Mouse (Mus musculus) right cerebral cortex, postnatal 14 days (tissue): ENCODE measurements at regions not wholly inside any gene's neighbourhood (a gene's known extent, or its start where the extent isn't known, plus 50 kb on each side); places are given as distances from the start of the nearest gene placed in this dataset.

Experiments
- DNase-seq: peaks from one replicate; pipeline ENCODE4 v3.0.0; 2022

DNA sequence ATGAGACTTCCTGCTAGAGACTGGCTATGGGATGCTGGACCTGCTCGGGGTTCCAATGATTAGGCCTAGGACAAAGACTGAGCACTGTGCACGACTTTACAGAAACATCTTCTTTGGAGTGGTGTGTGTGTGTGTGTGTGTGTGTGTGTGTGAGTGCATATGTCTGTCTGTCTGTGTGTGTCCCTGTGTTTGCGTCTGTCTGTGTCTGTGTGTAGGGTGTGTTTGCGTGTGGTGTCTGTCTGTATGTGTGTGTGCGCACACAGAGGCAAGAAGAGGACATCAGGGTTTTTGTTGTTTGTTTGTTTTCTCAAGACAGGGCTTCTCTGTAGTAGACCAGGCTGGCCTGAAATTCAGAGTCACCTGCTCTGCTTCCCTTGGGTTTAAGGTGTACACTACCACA, 51.9 kb upstream of the Slco4a1 start:
- DNase-seq = no peak

DNA sequence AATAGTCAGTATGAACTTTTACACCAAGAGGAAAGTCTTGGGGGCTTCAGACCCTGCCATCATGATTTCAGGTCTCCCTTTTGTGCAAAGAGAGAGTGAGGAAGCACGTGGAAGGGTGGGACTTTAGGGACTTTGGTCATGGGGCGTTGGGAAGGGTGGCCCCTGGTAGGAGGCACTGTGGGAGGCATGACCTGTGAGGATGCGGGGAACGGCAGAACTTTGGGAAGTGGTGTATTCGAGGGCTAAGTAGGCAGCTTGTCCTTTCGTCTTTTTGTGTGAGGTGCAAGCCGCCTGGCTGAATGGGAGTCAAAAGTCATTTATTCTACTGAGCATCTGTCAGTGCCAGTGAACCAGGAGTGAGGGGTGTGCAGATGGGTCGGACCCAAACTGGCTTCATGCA, 52.4 kb upstream of the Slco4a1 start:
- no peak for DNase-seq

DNA sequence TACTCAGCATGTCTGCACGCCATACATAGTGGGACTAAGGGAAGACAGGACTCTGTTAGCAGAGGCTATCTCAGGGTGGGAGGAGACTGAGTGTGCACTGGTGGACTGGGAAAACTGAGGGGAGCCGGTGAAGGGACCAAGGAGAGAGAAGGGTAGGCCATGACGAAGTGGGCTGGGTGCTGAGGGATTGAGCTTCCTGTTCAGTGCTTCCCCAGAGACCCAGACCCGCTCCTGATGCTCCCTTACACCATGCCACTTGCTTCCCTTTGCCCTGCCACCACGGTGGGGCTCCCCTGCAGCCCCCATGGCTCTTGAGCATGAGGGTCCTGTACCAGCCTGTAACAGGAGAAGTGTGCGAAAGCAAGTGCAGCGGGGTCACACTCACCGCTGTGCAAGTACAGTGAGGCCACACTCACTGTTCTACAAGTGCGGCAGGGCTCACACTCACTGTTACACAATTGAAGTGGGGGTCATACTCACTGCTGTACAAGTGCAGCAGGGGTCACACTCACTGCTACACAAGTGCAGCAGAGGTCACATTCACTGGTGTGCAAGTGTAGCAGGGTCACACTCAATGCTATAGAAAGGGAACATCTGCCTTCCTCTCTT, 53.1 kb upstream of the Slco4a1 start:
- DNase-seq = no peak

DNA sequence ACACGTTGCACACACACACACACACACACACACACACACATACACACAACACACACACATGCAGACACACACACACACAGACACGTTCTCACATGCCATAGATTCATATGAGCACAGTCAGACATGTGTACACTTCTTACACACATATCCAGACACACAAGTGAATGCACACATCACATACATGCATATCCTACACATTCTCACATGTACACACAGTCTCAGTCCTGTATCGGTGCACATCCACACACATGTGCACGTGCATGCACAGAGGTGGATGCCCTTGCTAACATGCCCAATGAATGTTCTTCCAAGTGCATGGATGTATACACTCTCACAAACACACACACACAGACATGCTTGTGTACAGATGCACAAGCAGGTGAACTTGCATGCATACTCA, 53.6 kb upstream of the Slco4a1 start:
- no peak for DNase-seq

DNA sequence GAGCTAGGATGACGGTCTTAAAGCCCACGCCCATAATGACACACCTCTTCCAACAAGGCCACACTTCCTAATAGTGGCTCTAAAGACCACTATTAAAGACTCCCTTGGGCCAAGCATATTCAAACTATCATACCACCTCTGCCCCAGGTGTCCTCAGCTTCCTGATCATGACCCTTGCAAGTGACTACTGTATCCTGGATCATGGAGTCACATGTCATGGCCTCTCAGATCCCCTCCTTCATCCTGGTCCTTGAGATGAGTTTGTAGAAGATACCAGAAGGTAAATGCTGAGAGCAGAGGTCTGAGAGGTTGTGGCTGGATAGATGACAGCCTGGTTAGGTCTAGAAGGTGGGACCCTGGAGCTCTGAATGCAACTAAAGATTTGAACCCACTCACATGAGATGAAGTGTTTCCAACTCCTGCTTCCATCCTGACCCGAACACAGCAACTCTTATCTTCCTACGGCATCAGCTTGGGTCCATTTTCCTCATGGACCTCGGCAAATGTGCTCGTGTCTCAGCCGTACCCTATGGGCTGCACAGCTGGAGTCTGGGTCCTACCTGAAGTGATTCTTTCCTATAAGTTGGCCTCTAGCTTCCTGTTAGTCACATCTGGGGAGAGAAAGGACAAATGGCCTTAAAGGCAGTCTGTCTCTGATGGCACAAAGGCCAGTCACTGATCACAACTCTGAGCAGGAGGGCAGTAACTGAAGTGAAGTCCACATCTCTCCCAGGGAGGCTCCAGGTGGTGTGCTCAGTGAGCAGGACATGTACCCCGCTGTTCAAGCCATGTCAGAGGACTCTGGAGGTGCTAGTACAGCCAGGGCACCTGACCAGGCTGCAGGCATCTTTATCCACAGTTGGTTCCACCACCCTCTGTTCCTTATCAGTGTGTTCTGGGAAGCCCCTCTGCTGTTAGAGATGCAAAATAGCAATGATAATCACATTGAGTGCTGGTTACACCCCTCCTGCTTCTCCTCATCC, 54.3 kb upstream of the Slco4a1 start:
- DNase-seq = no peak

DNA sequence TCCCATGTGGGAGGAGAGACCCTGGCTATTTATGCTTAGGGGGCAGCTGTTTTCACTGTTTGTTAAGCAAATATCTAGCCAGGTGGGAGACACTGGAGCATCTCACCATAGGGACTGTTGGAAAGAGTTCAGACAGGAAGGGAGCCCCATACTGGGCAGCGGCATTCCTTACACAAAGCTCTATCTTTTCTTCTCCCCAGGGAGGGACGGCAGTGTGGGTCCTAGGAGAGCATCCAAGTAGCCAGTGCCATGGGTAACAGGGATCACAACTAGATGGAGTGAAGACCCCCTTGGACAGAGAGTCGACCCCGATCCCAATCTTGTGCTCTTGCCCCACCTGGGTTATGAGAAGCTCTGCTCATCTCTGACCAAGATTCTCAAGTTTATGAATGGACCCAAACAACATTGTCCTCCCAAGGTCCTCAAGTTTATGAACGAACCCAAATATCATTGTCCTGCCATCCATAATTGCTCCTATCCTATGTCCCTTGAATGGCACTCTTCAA, 55.5 kb upstream of the Slco4a1 start:
- no peak for DNase-seq

DNA sequence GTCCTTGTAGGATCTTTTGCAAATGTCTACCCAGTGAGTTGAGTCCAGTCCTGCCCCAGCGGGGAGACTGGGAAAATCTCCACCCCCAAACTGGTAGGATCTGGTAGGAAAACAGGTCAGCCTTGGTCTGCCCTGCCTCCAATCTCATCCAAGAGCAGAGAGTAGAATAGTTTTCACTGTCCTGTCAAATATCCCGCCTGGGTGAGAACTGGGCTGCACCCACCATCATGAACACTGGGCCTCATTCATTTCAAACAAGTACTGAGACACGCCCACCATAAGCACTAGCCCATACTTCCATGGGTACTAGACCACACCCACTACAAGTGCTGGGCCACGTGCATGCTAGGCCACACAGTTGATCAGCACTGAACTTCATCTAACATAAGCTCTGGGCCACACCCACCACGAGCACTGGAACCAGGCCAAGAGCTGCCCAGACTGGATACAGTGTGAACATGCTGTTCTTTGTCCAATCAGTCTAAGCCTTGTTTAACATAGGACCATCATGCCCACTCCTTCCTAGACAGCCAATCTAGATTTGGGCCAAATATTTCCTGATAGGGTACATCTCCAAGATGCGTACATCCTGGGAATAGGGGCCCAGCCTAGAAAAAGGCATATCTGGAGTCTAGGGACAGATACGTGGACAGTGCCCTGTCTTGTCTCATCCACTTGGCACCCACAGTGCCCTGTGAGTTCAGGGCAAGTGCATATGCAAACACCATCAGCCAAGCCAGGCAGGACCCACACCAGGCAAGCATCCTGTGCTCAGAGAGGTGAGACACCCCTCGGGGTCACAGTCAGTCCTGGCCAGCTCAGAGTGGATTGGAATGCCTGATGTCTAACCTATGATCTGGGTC, 56.2 kb upstream of the Slco4a1 start:
- DNase-seq = no peak

DNA sequence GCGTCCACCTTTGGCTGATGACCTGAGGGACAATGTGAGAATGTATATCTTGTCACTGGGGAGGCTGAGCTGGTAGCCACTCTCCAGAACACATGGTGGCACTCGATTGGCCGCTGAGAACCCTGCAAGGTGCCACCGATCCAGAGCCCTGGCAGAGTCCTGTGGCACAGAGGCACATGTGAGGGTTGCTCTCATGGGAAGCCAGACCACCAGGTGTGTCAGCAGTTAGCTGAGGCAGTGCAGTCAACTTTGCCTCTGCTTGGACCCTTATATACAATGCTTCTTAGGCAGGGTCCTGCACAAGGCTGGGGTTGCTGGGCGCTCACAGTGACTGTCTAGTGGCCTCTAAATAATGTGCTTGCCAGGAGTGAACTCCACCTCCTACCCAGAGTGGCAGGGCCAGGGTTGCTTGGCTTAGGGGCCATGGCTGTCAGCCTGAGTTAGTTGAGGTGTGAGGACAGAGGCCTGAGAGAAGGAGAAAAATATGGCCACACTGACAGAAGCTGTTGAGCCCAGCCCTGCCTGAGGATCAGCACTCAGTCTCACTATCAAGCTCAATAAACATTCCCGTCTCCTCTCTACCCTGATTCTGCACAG, 57.1 kb upstream of the Slco4a1 start:
- no peak for DNase-seq

DNA sequence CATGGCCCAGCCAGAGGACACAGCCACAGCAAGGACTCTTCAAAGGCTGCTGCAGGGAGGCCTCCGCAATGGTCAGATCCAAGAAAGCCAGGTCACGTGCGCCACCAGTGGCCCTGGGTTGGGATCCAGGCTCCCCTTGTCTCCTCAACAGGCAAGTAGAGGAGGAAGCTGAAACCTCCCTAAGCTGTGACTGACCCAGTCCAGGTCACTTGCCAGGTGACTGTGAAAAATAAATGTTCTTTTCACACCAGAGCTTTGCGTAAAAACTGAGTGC, 57.6 kb upstream of the Slco4a1 start:
- no peak for DNase-seq

DNA sequence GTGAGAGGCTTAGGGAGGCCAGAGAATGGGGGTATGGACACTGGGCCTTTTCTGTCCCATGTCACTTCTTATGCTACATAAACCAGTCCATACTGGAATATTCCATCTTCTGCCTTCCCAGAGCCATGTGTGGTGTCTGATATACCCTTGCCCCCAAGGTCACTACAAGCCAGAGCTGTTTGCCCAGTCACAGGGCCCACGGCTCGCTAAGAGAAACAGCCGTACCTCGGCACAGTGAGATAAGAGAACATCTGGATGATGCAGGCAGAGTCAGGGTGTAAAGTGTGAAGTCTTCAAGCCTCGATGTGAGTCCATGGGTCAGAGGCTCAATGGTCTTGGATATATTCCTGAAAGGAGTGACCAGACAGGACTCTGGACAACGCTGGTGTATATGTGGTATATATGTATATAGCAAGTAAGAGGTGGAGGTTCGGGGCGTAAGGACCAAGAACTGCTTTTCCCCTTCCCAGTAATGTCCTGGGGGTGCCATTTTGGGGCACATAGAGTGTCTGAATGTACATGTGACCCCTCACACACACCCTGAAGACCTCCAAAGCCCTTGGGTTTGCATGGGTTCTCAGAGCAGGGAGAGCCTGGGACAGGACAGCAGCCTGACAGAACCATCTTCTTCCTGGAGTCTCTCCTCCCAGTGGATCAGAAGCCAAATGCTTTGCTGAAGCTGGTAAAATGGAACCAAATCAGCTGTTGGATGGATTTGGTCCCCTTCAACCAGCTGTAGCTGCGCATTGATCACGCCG, 58.1 kb upstream of the Slco4a1 start:
- no peak for DNase-seq

DNA sequence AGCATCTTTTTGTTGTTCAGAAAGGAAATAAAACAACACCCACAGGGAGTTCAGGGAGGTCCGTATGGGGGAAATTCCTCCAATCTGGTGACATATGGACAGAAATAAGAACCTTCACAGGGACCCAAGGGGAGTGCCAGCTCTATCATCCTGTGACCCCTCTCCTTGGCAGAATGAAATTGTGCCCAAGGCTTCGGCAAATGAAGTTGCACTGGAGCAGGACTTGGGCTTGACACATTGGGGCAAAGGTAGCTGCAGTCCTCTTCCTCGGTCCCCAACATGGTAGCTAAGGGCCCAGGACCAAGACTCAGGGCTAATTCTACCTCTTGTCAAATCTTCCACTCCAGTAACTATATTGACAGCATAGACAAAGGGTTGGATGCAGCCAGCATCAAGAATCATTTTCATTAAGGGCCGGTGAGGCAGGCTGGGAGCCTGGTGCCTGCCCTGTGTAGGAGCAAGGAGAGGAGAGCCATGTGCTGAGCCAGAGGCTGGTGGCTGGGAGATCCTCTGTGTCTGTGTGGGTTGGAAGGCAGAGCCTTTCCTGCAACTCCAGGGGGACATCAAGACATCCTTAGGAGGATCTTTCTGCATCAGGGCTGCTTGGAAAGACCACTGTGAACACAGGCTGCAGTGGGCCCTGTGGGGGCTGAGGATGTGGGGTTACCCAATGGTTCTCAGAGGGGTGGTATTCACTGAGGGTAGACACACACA, 59.2 kb upstream of the Slco4a1 start:
- no peak for DNase-seq

DNA sequence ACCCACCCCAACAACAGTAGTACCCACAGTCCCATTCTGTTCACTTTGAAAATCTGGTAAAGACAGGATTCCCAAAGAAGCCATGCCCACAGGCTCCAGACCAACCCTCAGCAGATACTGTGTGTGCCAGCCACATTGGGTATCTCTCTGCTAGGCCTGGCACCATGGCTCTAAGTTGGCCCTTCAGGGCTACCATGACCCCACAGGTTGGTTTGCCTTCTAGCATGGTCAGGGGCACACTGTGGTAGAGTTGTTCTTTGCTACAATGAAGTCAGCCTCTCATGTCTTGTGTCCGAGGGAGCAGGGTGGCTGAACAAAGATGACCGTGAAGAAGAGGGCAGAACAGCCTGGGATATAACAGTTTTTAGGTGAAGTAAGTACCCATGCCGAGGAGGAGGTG, 59.8 kb upstream of the Slco4a1 start:
- no peak for DNase-seq

DNA sequence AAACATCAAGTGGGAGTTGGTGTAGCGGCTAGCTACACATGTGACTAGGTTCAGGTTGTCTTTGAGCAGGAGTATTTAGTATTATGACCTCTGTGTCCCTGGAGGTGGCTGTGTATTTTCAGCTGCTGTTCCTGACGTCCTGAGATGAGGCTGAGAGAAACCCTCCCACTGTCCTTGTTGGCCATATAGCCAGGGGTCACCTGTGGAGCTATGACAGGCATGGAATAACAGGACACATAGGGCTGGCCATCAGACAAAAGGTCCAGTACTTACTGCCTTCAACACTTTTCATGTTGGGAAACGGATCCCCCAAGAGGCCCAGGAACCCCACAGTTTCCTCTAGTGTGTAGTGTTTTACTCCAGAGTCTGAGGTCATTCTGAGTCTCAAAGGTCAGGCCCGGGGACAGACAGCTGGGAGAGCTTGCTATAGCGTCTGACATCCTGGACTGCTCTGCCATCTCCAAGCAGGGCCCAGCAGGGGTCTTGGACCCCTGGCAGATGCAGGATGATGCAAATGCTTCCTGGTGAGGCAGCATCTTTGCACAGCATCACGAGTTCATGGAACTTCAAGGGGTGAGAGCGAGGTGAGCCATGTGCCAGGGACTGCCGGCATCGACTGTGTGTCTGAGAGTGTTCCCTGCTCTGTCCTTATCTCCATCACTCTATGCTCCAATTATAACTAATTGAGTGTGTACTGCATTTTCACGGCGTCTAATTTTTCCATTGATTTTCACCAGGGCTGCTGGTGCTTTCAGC, 60.6 kb upstream of the Slco4a1 start:
- no peak for DNase-seq

DNA sequence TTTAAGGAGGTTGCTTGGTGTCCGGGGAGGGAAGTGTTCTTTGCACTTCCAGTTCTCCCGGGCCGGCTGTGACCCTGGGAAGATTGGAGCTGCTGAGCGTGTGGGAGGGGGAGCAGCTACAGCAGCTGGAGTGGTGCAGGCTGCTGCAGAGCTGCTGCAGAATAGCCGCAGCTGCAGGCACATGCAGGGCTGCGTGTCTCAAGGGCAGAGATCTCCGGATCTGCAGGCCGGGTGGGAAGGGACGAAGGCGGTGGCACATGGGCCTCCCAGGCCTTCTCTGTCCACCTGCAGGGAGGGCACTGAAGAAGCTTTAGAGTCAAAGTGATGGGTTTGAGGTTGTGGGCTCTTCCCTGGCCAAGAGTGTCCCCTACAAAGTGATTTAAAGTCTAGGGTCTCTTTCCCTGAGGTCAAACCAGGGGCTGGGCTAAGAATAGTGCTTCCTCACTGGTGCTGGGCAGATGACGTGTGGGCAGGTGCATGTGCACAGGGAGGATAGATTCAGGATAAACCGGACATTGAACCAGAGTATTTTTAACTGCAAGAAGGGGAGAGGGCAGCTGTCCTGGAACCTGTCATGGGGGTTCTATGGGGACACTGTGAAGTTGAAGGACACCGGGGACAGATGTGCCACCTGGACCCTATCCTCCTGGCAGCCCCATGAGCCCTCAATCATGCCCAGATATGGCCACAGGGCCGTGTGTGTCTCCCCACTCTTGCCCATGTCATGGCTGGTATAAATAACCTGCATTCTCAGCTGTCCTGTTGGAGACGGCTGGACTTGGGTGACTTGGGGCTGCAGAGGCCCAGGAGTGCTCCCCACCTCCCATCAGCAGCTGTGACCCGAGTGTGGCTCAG, 58.6 kb upstream of the Gata5 start:
- no peak for DNase-seq

DNA sequence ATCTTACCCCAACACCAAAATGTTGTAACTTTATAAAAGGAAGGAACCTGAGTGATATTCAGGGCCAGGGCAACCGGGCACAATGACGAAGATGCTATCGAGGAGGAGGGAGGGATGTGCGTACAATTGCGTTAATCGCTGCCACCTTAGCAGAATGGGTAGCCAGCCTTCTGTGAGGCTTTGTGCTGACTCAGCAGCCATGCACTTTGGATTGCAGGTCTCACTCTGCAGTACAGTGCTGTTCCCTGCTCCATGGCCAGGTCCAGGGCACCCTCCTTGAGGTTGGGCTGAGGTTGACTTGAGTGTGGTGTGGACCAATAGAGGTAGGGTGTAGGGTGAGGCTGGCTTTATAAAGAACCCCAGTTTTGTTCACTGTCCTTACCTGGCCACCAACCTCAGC, 57.8 kb upstream of the Gata5 start:
- no peak for DNase-seq

DNA sequence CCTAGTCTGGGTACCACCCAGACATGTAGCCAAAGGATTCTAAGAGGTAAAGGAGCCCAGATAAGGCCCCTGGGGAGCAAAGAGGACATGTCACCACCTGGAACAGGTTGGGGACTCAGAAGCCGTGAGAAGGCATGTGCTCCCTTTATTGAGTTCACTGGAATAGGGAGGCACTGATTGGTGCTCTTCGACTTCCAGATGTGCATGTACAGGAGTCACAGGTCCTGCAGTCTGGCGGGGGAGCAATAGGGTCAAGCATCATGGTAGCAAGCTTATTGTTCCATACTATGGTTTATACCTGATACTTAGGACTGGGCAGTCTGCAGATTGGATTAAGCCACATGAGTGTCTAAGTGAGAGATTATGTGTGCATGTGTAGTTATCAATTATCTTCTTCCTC, 56.9 kb upstream of the Gata5 start:
- no peak for DNase-seq

DNA sequence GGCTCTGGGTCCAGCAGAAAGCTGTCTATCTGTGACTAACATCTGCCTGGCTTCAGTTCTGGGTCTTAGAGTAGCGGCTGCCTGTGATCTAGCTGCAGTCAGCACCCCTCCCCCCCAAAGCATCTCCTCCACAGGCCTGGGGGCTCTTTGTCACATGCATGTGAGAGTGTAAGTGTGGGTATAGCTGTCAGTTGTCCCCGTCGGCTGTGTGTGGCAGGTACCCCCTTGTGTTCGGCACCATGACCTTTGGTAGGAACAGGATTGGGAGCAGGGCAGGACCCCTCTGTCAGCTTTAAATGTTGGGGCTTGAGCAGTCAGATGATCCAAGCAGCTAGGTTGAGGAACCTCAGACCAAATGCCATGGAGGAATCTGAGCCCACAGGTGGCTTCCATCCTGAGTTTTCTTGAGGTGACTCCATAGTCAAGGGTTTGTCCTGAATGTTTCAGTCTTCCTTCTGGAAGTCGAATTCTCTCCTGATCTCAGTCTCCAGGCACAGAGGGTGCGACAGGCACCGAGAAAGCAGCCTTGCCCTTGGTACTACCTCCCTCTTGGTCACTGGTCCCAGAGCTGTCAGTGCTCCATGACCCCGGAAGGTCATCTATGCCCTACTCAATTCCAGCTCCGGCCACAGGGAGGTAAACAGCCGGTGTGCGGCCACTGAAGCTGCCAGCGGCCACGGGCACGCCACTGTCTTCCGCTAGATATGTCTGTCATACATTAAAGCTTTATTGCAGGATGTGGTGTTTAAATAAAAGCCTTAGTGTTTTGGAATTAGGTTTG, 55.9 kb upstream of the Gata5 start:
- DNase-seq = no peak

DNA sequence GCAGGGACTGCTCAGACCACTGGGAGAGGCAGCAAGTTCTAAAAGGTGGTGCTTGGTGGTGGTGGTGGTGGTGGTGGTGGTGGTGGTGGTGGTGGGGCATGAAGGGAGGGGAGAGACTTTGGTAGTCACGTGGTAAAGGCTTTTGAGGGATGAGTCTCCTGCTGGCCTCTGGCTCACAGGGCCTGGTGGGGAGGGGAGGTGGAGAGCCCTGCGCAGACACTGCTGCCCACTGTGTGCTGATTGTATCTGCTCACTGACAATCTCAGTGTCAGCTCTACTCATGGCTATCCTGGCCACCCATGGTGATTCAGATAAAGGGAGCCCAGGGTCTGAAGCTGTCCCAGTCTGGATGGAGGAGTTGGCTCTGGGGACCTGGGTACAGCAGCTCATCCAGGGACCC, 55.0 kb upstream of the Gata5 start:
- no peak for DNase-seq

DNA sequence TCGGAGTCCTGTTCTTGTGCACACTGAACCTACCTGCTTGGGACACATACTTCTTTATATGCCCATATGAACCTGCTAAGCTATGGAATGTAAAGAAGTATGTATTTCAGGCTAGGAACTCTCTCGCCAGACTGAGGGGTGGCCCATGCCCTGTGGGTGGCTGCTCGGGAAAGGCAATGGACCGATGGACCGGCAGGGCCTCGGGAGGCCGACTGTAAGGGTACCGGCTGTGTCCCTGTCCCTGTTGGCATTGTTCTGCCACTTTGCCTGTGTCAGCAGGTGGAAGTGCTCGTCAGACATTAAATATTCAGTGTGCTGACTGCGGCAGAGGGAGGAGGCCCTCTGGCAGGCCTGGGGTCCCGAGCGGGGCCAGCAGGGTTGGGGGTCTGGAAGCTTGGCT, 54.5 kb upstream of the Gata5 start:
- DNase-seq = no peak
